Mouse (Mus musculus) bone marrow, adult 2 months (tissue): ENCODE results near the gene Lyg2.

Source experiments
- CTCF ChIP-seq: fragments of 200-500 bp; IDR thresholded peaks from 2 replicates; pipeline ENCODE4 v1.5.1; 2011; ENCODE audit warnings: low read length, control low read depth; ENCODE audit not compliant: control insufficient read depth, insufficient read depth
- POLR2A ChIP-seq: fragments of 200-500 bp; IDR thresholded peaks from 2 replicates; pipeline ENCODE4 v1.6.1; 2011; ENCODE audit warnings: low read depth, mild to moderate bottlenecking, control low read depth, low read length, borderline replicate concordance; ENCODE audit not compliant: control insufficient read depth

DNA sequence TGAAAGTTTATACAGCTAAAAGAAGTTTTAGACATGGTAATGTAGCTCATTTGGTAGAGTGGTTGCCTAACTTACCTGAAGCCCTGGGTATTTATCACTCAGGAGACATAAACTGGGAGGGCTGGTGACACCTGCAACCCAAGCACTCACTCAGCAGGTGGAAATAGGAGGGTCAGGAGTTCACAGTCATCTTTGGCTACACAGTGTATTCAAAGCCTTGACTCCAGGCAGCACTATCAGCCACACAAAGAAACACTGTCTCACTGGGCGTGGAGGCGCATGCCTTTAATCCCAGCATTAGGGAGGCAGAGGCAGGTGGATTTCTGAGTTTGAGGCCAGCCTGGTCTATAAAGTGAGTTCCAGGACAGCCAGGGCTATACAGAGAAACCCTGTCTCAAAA lies 3.5 kb downstream of the Lyg2 start:
- TF ChIP-seq CTCF (no peak), POLR2A (no peak)
